Mouse (Mus musculus) right cerebral cortex, adult 18-20 months (tissue): ENCODE data around the gene Sp9.

ENCODE experiments used
- DNase-seq: peaks from one replicate; pipeline ENCODE4 v3.0.0; 2022; ENCODE audit warnings: mixed read lengths

Sp9 gene

GRCm38 (mm10) chr2:73271459-73272161, at the start of gene Sp9:
Gene Sp9, plus strand, starts transcription at chr2:73271925.
- no peak for DNase-seq

GRCm38 (mm10) chr2:73231081-73231480, 40.6 kb upstream of the Sp9 start:
- no peak for DNase-seq

GRCm38 (mm10) chr2:73241299-73241698, 30.4 kb upstream of the Sp9 start:
- DNase-seq: no peak

GRCm38 (mm10) chr2:73248701-73249100, 23.0 kb upstream of the Sp9 start:
- no peak for DNase-seq

GRCm38 (mm10) chr2:73263172-73263765, 8.5 kb upstream of the Sp9 start:
- DNase-seq: no peak

GRCm38 (mm10) chr2:73263794-73264610, 7.7 kb upstream of the Sp9 start:
- no peak for DNase-seq

- DNase-seq: no peak
Observed at GRCm38 (mm10) chr2:73264611-73265195, 7.0 kb upstream of the Sp9 start.

- no peak for DNase-seq
Observed at GRCm38 (mm10) chr2:73266011-73266410, 5.7 kb upstream of the Sp9 start.

GRCm38 (mm10) chr2:73266623-73267022, 5.1 kb upstream of the Sp9 start:
- DNase-seq: no peak

- DNase-seq: no peak
Observed at GRCm38 (mm10) chr2:73267231-73267630, 4.5 kb upstream of the Sp9 start.

GRCm38 (mm10) chr2:73267818-73268217, 3.9 kb upstream of the Sp9 start:
- no peak for DNase-seq

GRCm38 (mm10) chr2:73268281-73268680, 3.4 kb upstream of the Sp9 start:
- no peak for DNase-seq

GRCm38 (mm10) chr2:73268836-73269395, 2.8 kb upstream of the Sp9 start:
- no peak for DNase-seq

- no peak for DNase-seq
Observed at GRCm38 (mm10) chr2:73269666-73270065, 2.1 kb upstream of the Sp9 start.

- no peak for DNase-seq
Observed at GRCm38 (mm10) chr2:73270071-73270592, 1.6 kb upstream of the Sp9 start.

- no peak for DNase-seq
Observed at GRCm38 (mm10) chr2:73270593-73271458, 899 bp upstream of the Sp9 start.

- DNase-seq: no peak
Observed at GRCm38 (mm10) chr2:73272351-73273248, 875 bp downstream of the Sp9 start.

GRCm38 (mm10) chr2:73273249-73274118, 1.8 kb downstream of the Sp9 start:
- no peak for DNase-seq

GRCm38 (mm10) chr2:73274119-73274920, 2.6 kb downstream of the Sp9 start:
- no peak for DNase-seq
